Mouse (Mus musculus): ENCODE data around the gene P2rx1. TPM values are rescaled to one million over a fixed set of nuclear protein-coding genes. Genes with fewer than 3 reads are reported as not detected.

Gene P2rx1
- polyA plus RNA-seq, 1 experiment = 0.44 TPM

- TF ChIP-seq POLR2A (IDR thresholded peaks at IDR 0.05; ENCODE audit: control insufficient read depth, low read depth, low read length) (no peak), CTCF (IDR thresholded peaks at IDR 0.05; ENCODE audit: control insufficient read depth, insufficient read depth, insufficient replicate concordance, low read depth, low read length) (peak; percentile 57; the same call in 1 of the 2 replicates)
- Histone ChIP-seq H3K4me1 (ENCODE audit: control insufficient read depth, insufficient read depth, low read length) (peaks cover 11% of the 10 kb centered on the region), H3K27ac (ENCODE audit: control insufficient read depth, insufficient read depth, low read depth, low read length) (no peak overlapping the region), H3K36me3 (ENCODE audit: control insufficient read depth, insufficient read depth, low read length) (peaks cover 2% of the 10 kb centered on the region; the same call in 1 of the 2 replicates), H3K27me3 (ENCODE audit: control insufficient read depth, insufficient read depth, low read length) (no peaks in the 10 kb centered on the region), H3K4me3 (ENCODE audit: control insufficient read depth, low read depth, low read length) (no peak overlapping the region)
Observed at GRCm38 (mm10) chr11:73049335-73049734, 50.4 kb downstream of the P2rx1 start.

DNA sequence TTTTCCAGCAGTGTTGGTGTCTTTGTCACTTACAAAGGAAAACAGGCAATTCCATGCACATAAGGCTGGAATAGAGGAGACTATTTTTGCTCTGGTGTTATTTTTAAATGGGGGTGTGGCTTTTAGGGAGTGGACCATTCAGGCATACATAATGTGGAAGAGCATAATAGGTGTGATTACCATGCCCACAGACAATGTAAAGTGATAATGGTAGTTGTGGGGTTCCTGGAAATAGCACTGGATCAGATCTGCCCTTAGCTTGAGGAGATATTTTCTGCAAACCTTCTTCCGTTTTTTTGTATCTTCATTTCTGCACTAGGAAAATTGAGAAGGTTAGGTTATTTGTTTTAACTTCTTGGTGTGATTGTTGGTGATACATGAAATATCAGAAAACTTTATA lies 53.9 kb downstream of the P2rx1 start:
- TF ChIP-seq CTCF (IDR thresholded peaks at IDR 0.05; ENCODE audit: control insufficient read depth, insufficient read depth, insufficient replicate concordance, low read depth, low read length) (no peak), POLR2A (IDR thresholded peaks at IDR 0.05; ENCODE audit: control insufficient read depth, low read depth, low read length) (no peak)
- H3K36me3 ChIP-seq (ENCODE audit: control insufficient read depth, insufficient read depth, low read length) = peaks cover 2% of the 10 kb centered on the region

GRCm38 (mm10) chr11:73057701-73058100 lies 58.8 kb downstream of the P2rx1 start:
- TF ChIP-seq CTCF (IDR thresholded peaks at IDR 0.05; ENCODE audit: control insufficient read depth, insufficient read depth, insufficient replicate concordance, low read depth, low read length) = no peak
- no peak for TF ChIP-seq POLR2A (IDR thresholded peaks at IDR 0.05; ENCODE audit: control insufficient read depth, low read depth, low read length)
- H3K4me1 ChIP-seq (ENCODE audit: control insufficient read depth, insufficient read depth, low read length) = no peaks in the 10 kb centered on the region
- no peak overlapping the region for H3K4me3 ChIP-seq (ENCODE audit: control insufficient read depth, low read depth, low read length)
- H3K36me3 ChIP-seq (ENCODE audit: control insufficient read depth, insufficient read depth, low read length) = peaks cover 2% of the 10 kb centered on the region
- H3K27me3 ChIP-seq (ENCODE audit: control insufficient read depth, insufficient read depth, low read length) = no peaks in the 10 kb centered on the region
- no peak overlapping the region for H3K27ac ChIP-seq (ENCODE audit: control insufficient read depth, insufficient read depth, low read depth, low read length)

More for the DNA sequence above, 53.9 kb downstream of the P2rx1 start:
- Histone ChIP-seq H3K27me3 (ENCODE audit: control insufficient read depth, insufficient read depth, low read length) (no peaks in the 10 kb centered on the region), H3K27ac (ENCODE audit: control insufficient read depth, insufficient read depth, low read depth, low read length) (no peak overlapping the region), H3K4me1 (ENCODE audit: control insufficient read depth, insufficient read depth, low read length) (peaks cover 8% of the 10 kb centered on the region), H3K4me3 (ENCODE audit: control insufficient read depth, low read depth, low read length) (no peak overlapping the region)

DNA sequence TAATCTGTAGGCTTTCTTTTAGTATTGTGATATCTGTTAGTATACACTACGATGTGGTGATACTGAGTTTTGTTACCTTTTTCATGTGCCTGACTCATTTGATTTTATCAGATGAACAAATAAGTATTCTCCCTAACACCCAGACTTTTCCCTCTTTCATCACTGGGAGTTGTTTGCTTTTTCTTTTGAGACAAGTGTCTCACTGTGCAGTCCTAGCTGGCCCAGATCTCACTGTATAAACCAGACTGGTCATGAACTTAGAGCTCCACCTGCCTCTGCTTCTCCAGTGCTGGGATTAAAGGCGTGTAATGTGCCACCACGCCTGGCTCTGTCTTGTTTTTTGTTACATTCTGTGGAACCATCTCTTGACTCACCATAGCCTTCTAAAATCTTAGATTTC lies 60.7 kb downstream of the P2rx1 start:
- TF ChIP-seq CTCF (IDR thresholded peaks at IDR 0.05; ENCODE audit: control insufficient read depth, insufficient read depth, insufficient replicate concordance, low read depth, low read length) (no peak), POLR2A (IDR thresholded peaks at IDR 0.05; ENCODE audit: control insufficient read depth, low read depth, low read length) (no peak)
- H3K4me1 ChIP-seq (ENCODE audit: control insufficient read depth, insufficient read depth, low read length) = no peaks in the 10 kb centered on the region
- H3K36me3 ChIP-seq (ENCODE audit: control insufficient read depth, insufficient read depth, low read length) = no peaks in the 10 kb centered on the region; the same call in none of the 2 replicates
- no peaks in the 10 kb centered on the region for H3K27me3 ChIP-seq (ENCODE audit: control insufficient read depth, insufficient read depth, low read length)
- no peak overlapping the region for H3K4me3 ChIP-seq (ENCODE audit: control insufficient read depth, low read depth, low read length)
- no peak overlapping the region for H3K27ac ChIP-seq (ENCODE audit: control insufficient read depth, insufficient read depth, low read depth, low read length)

- no peaks in the 10 kb centered on the region for H3K4me1 ChIP-seq (ENCODE audit: control insufficient read depth, insufficient read depth, low read length)
- H3K27ac ChIP-seq (ENCODE audit: control insufficient read depth, insufficient read depth, low read depth, low read length) = no peak overlapping the region
- H3K4me3 ChIP-seq (ENCODE audit: control insufficient read depth, low read depth, low read length) = no peak overlapping the region
- H3K27me3 ChIP-seq (ENCODE audit: control insufficient read depth, insufficient read depth, low read length) = no peaks in the 10 kb centered on the region
- TF ChIP-seq CTCF (IDR thresholded peaks at IDR 0.05; ENCODE audit: control insufficient read depth, insufficient read depth, insufficient replicate concordance, low read depth, low read length) = no peak
- TF ChIP-seq POLR2A (IDR thresholded peaks at IDR 0.05; ENCODE audit: control insufficient read depth, low read depth, low read length) = no peak
- H3K36me3 ChIP-seq (ENCODE audit: control insufficient read depth, insufficient read depth, low read length) = no peaks in the 10 kb centered on the region; the same call in none of the 2 replicates
Observed at GRCm38 (mm10) chr11:73061413-73061812, 62.5 kb downstream of the P2rx1 start.

Other genes starting within 250 kb of the P2rx1 start
- gene Cyb5d2, start 203.0 kb upstream of the P2rx1 start, polyA plus RNA-seq (2012; rRNA removed) = 10.6 and 11.2 TPM in 2 replicates
- 9.5 and 9.6 TPM in 2 replicates for gene Zzef1, start 202.9 kb upstream of the P2rx1 start, polyA plus RNA-seq (2012; rRNA removed)
- gene Atp2a3, start 37.9 kb upstream of the P2rx1 start, polyA plus RNA-seq (2012; rRNA removed) = 4.8 and 4.9 TPM in 2 replicates
- 0.96 and 1.1 TPM in 2 replicates for gene Camkk1, start 19.9 kb downstream of the P2rx1 start, polyA plus RNA-seq (2012; rRNA removed)
- 1.6 and 1.8 TPM in 2 replicates for gene Ncbp3, start 48.7 kb downstream of the P2rx1 start, polyA plus RNA-seq (2012; rRNA removed)
- 12.3 and 13.7 TPM in 2 replicates for gene Itgae, start 91.5 kb downstream of the P2rx1 start, polyA plus RNA-seq (2012; rRNA removed)
- gene Haspin, start 139.2 kb downstream of the P2rx1 start, polyA plus RNA-seq (2012; rRNA removed) = 256 and 297 TPM in 2 replicates
- gene P2rx5, start 161.3 kb downstream of the P2rx1 start, polyA plus RNA-seq (2012; rRNA removed) = 0.54 and 1.00 TPM in 2 replicates
- gene Emc6, start 177.9 kb downstream of the P2rx1 start, polyA plus RNA-seq (2012; rRNA removed) = 33.1 and 36.0 TPM in 2 replicates
- 8.7 and 14.5 TPM in 2 replicates for gene Tax1bp3, start 178.0 kb downstream of the P2rx1 start, polyA plus RNA-seq (2012; rRNA removed)
- 17.8 and 18.3 TPM in 2 replicates for gene Ctns, start 199.9 kb downstream of the P2rx1 start, polyA plus RNA-seq (2012; rRNA removed)
- gene Shpk, start 200.4 kb downstream of the P2rx1 start, polyA plus RNA-seq (2012; rRNA removed) = 1.8 and 2.0 TPM in 2 replicates
- gene Trpv1, start 235.2 kb downstream of the P2rx1 start, polyA plus RNA-seq (2012; rRNA removed) = 0.17 and 1.6 TPM in 2 replicates